Mouse (Mus musculus): ENCODE data around the gene Cep112. TPM values are rescaled to one million over a fixed set of nuclear protein-coding genes. Genes with fewer than 3 reads are reported as not detected.

Cep112 gene
- total RNA-seq, 2 experiments from 2014 or later, result 6.6 to 6.9 TPM

GRCm38 (mm10) chr11:108562076-108562475, 137.1 kb downstream of the Cep112 start:
- DNase-seq (ENCODE audit: low spot score in 2 of 2), result no peak
- intact Hi-C loops (cut with DNase I), result no loop called here

GRCm38 (mm10) chr11:108586551-108587184, 161.7 kb downstream of the Cep112 start:
- DNase-seq (ENCODE audit: low spot score in 2 of 2), result peak in 1 of 2 experiments; percentile 28
- intact Hi-C loops (cut with DNase I), result no loop called here

- intact Hi-C loops (cut with DNase I), result no loop called here
- DNase-seq (ENCODE audit: low spot score in 2 of 2), result no peak
Observed at GRCm38 (mm10) chr11:108593207-108593958, 168.4 kb downstream of the Cep112 start.

- intact Hi-C loops (cut with DNase I), result no loop called here
Observed at GRCm38 (mm10) chr11:108593959-108594579, 169.1 kb downstream of the Cep112 start.

GRCm38 (mm10) chr11:108605301-108605700, 180.3 kb downstream of the Cep112 start:
- intact Hi-C loops (cut with DNase I), result no loop called here

More at GRCm38 (mm10) chr11:108593959-108594579, 169.1 kb downstream of the Cep112 start:
- DNase-seq (ENCODE audit: low spot score in 2 of 2), result no peak

GRCm38 (mm10) chr11:108606036-108606435, 181.0 kb downstream of the Cep112 start:
- DNase-seq (ENCODE audit: low spot score in 2 of 2), result no peak

More at GRCm38 (mm10) chr11:108605301-108605700, 180.3 kb downstream of the Cep112 start:
- no peak for DNase-seq (ENCODE audit: low spot score in 2 of 2)

GRCm38 (mm10) chr11:108606836-108607235, 181.8 kb downstream of the Cep112 start:
- intact Hi-C loops (cut with DNase I), result no loop called here
- DNase-seq (ENCODE audit: low spot score in 2 of 2), result no peak

More at GRCm38 (mm10) chr11:108606036-108606435, 181.0 kb downstream of the Cep112 start:
- intact Hi-C loops (cut with DNase I), result no loop called here

GRCm38 (mm10) chr11:108620628-108621433, 195.8 kb downstream of the Cep112 start:
- no peak for DNase-seq (ENCODE audit: low spot score in 2 of 2)
- intact Hi-C loops (cut with DNase I), result no loop called here

- intact Hi-C loops (cut with DNase I), result no loop called here
- no peak for DNase-seq (ENCODE audit: low spot score in 2 of 2)
Observed at GRCm38 (mm10) chr11:108621434-108621901, 196.5 kb downstream of the Cep112 start.

GRCm38 (mm10) chr11:108625546-108626232, 200.7 kb downstream of the Cep112 start:
- intact Hi-C loops (cut with DNase I), result no loop called here
- DNase-seq (ENCODE audit: low spot score in 2 of 2), result no peak

- intact Hi-C loops (cut with DNase I), result no loop called here
- no peak for DNase-seq (ENCODE audit: low spot score in 2 of 2)
Observed at GRCm38 (mm10) chr11:108637780-108638179, 212.8 kb downstream of the Cep112 start.

GRCm38 (mm10) chr11:108655574-108655973, 230.6 kb downstream of the Cep112 start:
- no peak for DNase-seq (ENCODE audit: low spot score in 2 of 2)
- intact Hi-C loops (cut with DNase I), result no loop called here

- intact Hi-C loops (cut with DNase I), result no loop called here
- DNase-seq (ENCODE audit: low spot score in 2 of 2), result peak in 1 of 2 experiments; percentile 23
Observed at GRCm38 (mm10) chr11:108682014-108682413, 257.0 kb downstream of the Cep112 start.

GRCm38 (mm10) chr11:108696563-108696962, 271.6 kb downstream of the Cep112 start:
- intact Hi-C loops (cut with DNase I), result no loop called here
- no peak for DNase-seq (ENCODE audit: low spot score in 2 of 2)

- peak; percentile 47 to 52 for DNase-seq (ENCODE audit: low spot score in 2 of 2)
- intact Hi-C loops (cut with DNase I), result no loop called here
Observed at GRCm38 (mm10) chr11:108752301-108752700, 327.3 kb downstream of the Cep112 start.

GRCm38 (mm10) chr11:108752765-108753164, 327.8 kb downstream of the Cep112 start:
- intact Hi-C loops (cut with DNase I), result no loop called here
- DNase-seq (ENCODE audit: low spot score in 2 of 2), result no peak

GRCm38 (mm10) chr11:108753361-108754240, 328.6 kb downstream of the Cep112 start:
- intact Hi-C loops (cut with DNase I), result no loop called here
- no peak for DNase-seq (ENCODE audit: low spot score in 2 of 2)

GRCm38 (mm10) chr11:108757211-108757610, 332.2 kb downstream of the Cep112 start:
- no peak for DNase-seq (ENCODE audit: low spot score in 2 of 2)
- intact Hi-C loops (cut with DNase I), result no loop called here
